Mouse (Mus musculus) megakaryocyte, embryonic 14.5 days (primary cell): ENCODE measurements at regions not wholly inside any gene's neighbourhood (a gene's known extent, or its start where the extent isn't known, plus 50 kb on each side); places are given as distances from the start of the nearest gene placed in this dataset.
"Not testable (repeated sequence)": the region's sequence is repeated elsewhere in the genome, so short reads cannot be mapped to it uniquely, and the experiment has no call there.

ENCODE experiments used
- H3K27me3 ChIP-seq: replicated peaks from 2 replicates; pipeline ENCODE3; 2012; ENCODE audit warnings: inconsistent platforms
- H3K36me3 ChIP-seq: replicated peaks from 2 replicates; pipeline ENCODE3; 2012; ENCODE audit warnings: low read length, inconsistent platforms, mixed read lengths
- H3K4me1 ChIP-seq: 2 replicates; pipeline ENCODE4 v1.6.1; 2012; ENCODE audit warnings: inconsistent platforms
- H3K4me3 ChIP-seq: replicated peaks from 2 replicates; pipeline ENCODE3; 2012; ENCODE audit warnings: moderate library complexity, mild to moderate bottlenecking, inconsistent platforms
- H3K9me3 ChIP-seq: 2 replicates; pipeline ENCODE4 v1.6.1; 2012; ENCODE audit warnings: inconsistent platforms
- FLI1 ChIP-seq: IDR thresholded peaks from 2 replicates; pipeline ENCODE4 v1.6.1; 2012; ENCODE audit warnings: low read length, inconsistent platforms, mixed read lengths
- GATA1 ChIP-seq: IDR thresholded peaks from 3 replicates; pipeline ENCODE4 v1.6.1; 2012; ENCODE audit warnings: mixed read lengths, low read length, inconsistent platforms, borderline replicate concordance

DNA sequence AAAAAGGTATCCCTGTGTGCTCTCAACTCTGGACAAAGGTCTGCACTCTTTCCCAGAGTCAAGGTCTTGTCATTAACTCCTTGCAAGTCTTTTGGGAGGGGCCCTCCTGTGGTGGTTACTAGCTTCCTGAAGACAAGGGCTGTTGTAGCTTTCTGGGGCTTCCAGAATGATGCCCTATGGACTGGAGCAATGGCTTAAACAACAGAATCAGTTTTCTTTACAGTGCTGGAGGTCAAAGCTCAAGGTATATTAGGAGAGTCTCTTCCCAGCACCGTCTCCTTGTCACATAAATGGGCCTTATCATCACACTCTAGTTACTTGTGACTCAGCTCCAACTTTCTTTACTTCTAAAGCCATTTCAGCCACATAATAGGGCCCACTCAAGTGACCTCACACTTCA lies 360.6 kb upstream of the Klhl29 start:
- Histone ChIP-seq H3K9me3 (peaks cover 11% of the 10 kb centered on the region), H3K36me3 (no peaks in the 10 kb centered on the region), H3K4me3 (no peak overlapping the region), H3K27me3 (no peaks in the 10 kb centered on the region), H3K4me1 (no peaks in the 10 kb centered on the region)
- TF ChIP-seq FLI1: no peak
- TF ChIP-seq GATA1: no peak

DNA sequence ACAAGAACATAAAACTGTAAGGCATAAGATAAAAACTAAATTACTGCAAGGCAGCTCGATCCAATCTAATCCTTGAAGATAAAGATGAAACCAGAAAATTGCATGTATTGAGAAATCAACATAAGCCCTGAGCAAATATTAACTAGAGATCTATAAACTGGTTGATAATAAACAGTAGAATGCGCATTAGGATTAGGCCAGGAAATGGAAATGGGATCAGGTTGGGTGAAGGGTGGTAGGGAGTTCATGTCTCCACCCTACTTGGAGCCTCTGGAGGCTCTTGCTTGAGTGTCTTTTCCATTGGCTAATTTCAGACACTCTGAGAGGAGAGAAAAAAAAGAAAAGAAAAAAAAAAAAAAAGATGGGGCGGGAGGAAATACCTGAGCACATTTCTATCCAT lies 359.4 kb upstream of the Klhl29 start:
- no peak overlapping the region for H3K4me3 ChIP-seq
- TF ChIP-seq FLI1 (no peak), GATA1 (no peak)
- H3K27me3 ChIP-seq: no peaks in the 10 kb centered on the region
- H3K4me1 ChIP-seq: no peaks in the 10 kb centered on the region
- H3K9me3 ChIP-seq: peaks cover 10% of the 10 kb centered on the region
- H3K36me3 ChIP-seq: no peaks in the 10 kb centered on the region

DNA sequence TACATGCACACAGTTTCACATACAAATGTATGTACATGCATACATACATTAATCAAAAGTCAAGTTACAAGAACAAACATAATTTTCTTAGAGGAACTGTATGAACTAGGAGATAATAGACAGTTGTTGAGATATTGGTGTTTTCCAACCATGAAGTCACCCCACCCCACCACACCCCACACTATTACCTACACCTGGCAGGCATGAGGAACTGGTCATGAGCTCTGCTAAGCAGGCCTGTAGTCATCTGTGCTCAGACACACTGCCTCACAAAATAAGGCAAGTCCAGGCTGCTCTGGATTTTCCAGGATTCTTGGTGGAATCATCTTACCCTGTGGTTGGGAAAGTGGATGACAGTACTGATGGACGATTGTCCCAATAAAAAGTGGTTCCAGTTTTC lies 347.6 kb upstream of the Klhl29 start:
- no peaks in the 10 kb centered on the region for H3K36me3 ChIP-seq
- peaks cover 7% of the 10 kb centered on the region for H3K9me3 ChIP-seq
- H3K27me3 ChIP-seq: no peaks in the 10 kb centered on the region
- no peak overlapping the region for H3K4me3 ChIP-seq
- no peak for TF ChIP-seq GATA1
- TF ChIP-seq FLI1: no peak
- no peaks in the 10 kb centered on the region for H3K4me1 ChIP-seq

DNA sequence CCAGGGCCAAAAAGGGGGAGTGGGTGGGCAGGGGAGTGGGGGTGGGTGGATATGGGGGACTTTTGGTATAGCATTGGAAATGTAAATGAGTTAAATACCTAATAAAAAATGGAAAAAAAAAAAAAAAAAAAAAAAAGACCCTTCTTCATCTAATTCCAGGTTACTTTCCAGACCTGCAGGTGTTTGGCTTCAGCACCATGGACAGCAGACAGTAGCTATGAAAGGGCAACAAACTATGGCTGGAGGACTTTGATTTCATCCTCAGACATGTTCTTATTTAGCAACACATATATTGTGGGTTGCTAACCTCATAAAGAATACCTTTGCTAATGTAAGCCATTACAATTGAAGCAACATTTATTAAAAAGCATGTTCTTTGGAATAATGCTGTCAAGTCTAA lies 342.0 kb upstream of the Klhl29 start:
- H3K4me3 ChIP-seq, H3K36me3 ChIP-seq, H3K4me1 ChIP-seq, H3K27me3 ChIP-seq, H3K9me3 ChIP-seq: not testable (repeated sequence)

DNA sequence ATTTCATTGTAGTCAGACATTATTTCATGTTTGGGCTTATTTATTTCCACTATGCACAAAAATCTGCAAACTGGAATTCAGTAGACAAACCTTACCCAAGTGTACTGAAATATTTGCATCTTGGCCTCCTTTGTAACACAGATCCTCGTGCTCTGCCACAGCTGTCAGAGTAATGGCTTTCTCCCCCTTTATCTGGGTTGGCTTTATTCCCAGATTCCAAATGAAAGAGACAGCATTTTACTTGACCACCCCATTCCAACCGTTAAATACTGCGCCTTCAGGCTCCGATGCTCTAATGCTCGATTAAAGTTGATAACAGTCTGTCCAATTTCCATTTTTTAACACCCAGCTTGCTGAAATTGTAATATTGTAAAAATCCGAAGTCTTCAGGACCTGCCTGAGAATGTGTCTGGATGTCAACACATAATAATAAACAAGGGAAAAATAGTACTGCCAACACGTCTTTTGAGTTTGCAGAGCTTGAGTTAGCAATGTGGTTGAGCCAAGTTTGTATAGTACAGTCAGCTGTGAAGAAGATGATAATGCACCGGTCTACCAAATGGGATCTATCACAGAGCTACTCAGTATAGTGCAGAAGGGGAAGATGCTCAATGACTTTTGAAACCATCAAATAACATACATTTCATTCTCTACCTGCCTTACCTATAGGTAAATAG lies 323.4 kb upstream of the Klhl29 start:
- Histone ChIP-seq H3K27me3 (no peaks in the 10 kb centered on the region), H3K4me1 (no peaks in the 10 kb centered on the region), H3K4me3 (no peak overlapping the region), H3K36me3 (no peaks in the 10 kb centered on the region), H3K9me3 (no peaks in the 10 kb centered on the region)
- no peak for TF ChIP-seq FLI1
- no peak for TF ChIP-seq GATA1

DNA sequence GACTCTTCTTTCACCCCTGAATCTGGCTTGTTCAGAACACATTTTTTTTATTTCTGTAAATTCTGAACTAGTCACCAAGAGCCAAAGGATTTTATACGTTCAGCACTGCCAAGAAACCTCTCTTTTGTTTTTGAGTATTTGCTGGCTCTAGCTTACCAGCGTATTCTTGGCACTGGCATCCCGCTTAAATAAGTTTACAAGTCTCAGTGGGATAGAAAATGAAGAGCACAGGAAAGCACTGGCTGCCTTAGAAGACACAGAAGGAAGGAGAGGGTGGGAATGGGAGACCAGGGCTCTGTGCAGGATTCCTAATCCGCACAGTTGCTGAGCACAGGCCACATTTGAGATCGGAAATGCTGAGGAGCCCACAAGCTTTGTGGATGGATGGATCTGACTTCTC lies 306.7 kb upstream of the Klhl29 start:
- no peak for TF ChIP-seq FLI1
- no peak for TF ChIP-seq GATA1
- H3K4me3 ChIP-seq: no peak overlapping the region
- no peaks in the 10 kb centered on the region for H3K27me3 ChIP-seq
- no peaks in the 10 kb centered on the region for H3K36me3 ChIP-seq
- H3K4me1 ChIP-seq: no peaks in the 10 kb centered on the region
- peaks cover 22% of the 10 kb centered on the region; the same call in 1 of the 2 replicates for H3K9me3 ChIP-seq

DNA sequence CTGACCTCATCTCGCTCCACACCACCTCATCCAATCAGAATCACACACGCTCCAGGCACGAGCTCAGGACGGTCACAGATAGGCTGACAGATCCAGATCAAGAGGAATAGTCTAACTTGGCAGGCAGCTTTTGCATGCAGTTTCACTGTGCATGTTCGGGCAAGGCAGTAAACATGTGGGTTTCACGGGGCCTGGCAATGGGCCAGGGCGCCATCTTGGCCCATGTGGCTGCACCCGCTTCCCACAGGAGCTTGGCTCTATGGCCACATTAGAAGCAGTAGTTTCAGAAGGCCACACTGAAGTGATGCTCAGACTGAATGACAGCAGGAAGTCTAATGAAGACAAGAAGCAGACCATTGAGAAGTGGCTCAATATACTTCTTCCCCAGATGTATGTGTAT lies 302.6 kb upstream of the Klhl29 start:
- not testable (repeated sequence) for H3K4me3 ChIP-seq, H3K27me3 ChIP-seq, H3K4me1 ChIP-seq, H3K36me3 ChIP-seq
- peaks cover 19% of the 10 kb centered on the region; the same call in 1 of the 2 replicates for H3K9me3 ChIP-seq

DNA sequence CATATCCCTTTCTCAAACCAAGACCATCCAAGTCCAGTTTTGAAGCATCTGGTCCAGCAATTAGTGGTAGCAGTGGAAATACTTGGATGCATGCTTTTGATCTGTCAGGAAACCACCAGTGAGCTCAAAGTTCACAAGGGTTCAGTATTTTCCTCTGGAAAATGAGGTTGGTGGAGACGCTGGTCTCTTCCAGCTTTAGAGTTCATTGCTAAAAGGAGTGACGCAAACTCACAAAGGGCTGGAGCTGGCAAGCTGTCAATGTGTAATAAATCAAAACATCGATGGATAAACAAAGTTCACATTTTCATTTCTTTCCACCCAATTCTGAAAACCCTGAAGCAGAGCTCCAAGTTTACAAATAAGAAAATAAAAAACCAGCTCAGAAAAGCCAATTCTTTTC lies 293.0 kb upstream of the Klhl29 start:
- no peak overlapping the region for H3K4me3 ChIP-seq
- H3K4me1 ChIP-seq: no peaks in the 10 kb centered on the region
- H3K36me3 ChIP-seq: no peaks in the 10 kb centered on the region
- 0 out of 2 replicates have a peak, but pooled peaks cover 4% of the 10 kb centered on the region for H3K9me3 ChIP-seq
- TF ChIP-seq FLI1: no peak
- no peak for TF ChIP-seq GATA1
- H3K27me3 ChIP-seq: no peaks in the 10 kb centered on the region

DNA sequence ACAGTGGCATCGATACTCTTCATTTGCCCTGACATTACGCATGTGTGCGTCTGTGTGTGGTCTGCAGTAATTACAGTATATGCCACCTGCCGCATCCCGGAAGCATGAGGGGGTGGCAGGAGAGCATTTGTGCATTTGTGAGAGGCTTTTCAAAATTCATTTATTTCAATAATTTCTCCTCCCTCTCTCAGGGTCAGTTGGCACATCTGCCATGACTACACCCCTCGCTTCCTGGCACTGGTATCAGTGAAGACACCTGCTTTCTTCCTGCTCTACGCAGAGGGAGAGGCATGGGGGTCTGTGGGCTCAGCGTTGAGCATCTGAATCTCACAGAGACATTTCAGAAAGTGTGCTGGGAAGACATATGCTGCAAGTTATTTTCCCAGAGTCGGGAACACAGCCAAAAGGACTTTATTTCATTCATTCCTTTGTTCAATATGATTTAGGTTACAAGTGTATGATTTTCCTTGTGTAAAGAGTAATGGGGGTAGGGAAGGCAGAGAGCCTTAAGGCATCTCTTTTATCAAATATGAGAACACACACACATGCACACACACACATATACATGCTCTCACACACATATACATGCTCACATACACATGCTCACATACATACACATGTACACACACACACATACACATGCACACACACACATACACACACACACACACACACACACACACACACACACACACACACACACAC lies 262.2 kb upstream of the Klhl29 start:
- no peaks in the 10 kb centered on the region for H3K36me3 ChIP-seq

DNA sequence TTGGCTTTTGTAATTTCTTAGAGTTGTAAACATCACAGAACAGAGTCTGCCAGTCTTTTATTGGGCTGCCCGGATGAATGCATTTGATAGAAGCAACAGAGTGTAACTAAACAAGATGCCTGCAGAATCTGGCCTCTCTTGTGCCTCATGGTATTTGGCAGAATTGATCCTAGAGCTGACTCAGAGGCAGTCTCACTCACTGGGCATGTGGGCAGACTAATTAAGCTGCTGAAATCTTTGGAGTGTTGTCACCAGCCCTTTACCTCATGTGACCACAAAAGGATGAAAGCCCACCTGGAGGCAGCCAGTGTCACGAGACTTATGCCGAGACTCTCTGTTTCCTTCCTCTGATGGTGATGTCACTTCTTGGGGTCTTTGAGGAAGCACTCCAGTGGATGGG lies 258.5 kb upstream of the Klhl29 start:
- H3K27me3 ChIP-seq: no peaks in the 10 kb centered on the region

More for the DNA sequence above, 262.2 kb upstream of the Klhl29 start:
- TF ChIP-seq GATA1: no peak
- no peak for TF ChIP-seq FLI1
- Histone ChIP-seq H3K4me3 (no peak overlapping the region), H3K4me1 (no peaks in the 10 kb centered on the region), H3K27me3 (no peaks in the 10 kb centered on the region), H3K9me3 (peaks cover 16% of the 10 kb centered on the region; the same call in 1 of the 2 replicates)

DNA sequence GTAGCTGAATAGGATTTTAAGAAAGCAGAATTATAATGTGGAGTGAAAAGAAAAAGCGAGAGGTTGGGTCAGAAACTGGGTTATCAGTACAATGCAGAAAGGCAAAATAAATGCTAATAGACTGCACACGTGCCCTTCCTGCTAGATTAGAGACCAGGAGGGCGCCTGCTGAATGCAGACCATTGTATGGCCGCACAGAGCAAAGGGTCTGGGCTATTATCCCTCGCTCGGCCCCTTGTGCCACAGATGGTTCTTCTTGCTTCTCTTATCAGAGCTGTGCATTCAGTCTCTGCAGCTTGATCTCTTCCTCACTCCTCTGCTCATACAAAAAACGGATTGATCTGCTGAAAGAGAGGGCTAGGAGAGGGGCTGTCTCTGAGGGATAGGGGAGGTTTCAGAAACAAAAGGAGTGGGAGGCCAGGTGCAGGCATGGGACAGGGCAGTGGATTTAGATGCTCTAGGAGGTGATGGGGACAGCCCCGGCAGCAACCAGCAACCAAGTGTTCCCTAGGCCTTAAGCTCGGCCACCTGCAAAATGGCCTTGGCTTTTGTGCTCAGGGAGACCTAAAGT lies 225.7 kb upstream of the Klhl29 start:
- Histone ChIP-seq H3K27me3 (no peaks in the 10 kb centered on the region), H3K4me1 (no peaks in the 10 kb centered on the region), H3K4me3 (no peak overlapping the region), H3K36me3 (no peaks in the 10 kb centered on the region), H3K9me3 (peaks cover 11% of the 10 kb centered on the region)
- TF ChIP-seq GATA1 (no peak), FLI1 (no peak)

More for the DNA sequence above, 258.5 kb upstream of the Klhl29 start:
- H3K4me3 ChIP-seq: no peak overlapping the region
- peaks cover 22% of the 10 kb centered on the region; the same call in 1 of the 2 replicates for H3K9me3 ChIP-seq
- no peaks in the 10 kb centered on the region for H3K4me1 ChIP-seq
- no peaks in the 10 kb centered on the region for H3K36me3 ChIP-seq
- no peak for TF ChIP-seq FLI1
- no peak for TF ChIP-seq GATA1
